Mouse (Mus musculus): Measurements from ENCODE around the gene Hmx2. TPM values are rescaled to one million over a fixed set of nuclear protein-coding genes. Genes with fewer than 3 reads are reported as not detected.

Hmx2 gene
- total and polyA plus RNA-seq, 3 experiments: 2.0 to 3.1 (median 2.9) TPM

DNA sequence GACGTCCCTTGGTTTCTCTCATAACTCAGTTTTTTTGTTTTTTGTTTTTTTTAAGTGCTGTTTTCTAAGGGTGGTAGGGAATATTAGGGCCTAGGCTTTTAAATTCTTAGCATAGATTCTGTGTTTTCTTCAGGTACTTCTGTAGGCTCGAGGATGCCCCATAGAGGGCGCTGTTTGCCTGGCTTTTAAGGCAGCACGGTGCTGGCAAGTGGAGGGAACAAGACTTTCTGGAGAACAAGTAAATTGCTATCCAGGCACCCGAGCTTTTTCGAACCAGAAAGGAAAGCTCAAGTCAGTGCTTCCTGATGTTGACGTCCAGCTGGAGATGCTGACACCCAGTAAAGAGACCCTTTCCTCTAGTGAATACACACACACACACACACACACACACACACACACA, 8.6 kb upstream of the Hmx2 start:
- dilution Hi-C loops (cut with MboI; ENCODE audit: extremely low pct_ligation_motif_present, extremely low pct_unique_long_range_greater_than_20kb, low sequenced_read_pairs): no loop called here
- Histone ChIP-seq H3K4me2 (ENCODE audit: insufficient read depth, low read depth, poor library complexity, severe bottlenecking) (0 out of 2 replicates have a peak overlapping the region, but pooled peaks have one; percentile 3), H3K36me3 (replicated peaks in 1 of 2; ENCODE audit: control insufficient read depth in 1 of 2, insufficient read depth in 1 of 2, low read length in 1 of 2) (no peaks in the 10 kb centered on the region), H3K9ac (ENCODE audit: insufficient read depth, low read depth) (no peak overlapping the region), H3K79me2 (replicated peaks; ENCODE audit: control insufficient read depth, extremely low read depth, insufficient read depth, poor library complexity, severe bottlenecking) (no peaks in the 10 kb centered on the region), H3K9me3 (replicated peaks; ENCODE audit: low read length) (peaks cover 34% of the 10 kb centered on the region), H3K27ac (ENCODE audit: insufficient read depth, low read depth) (no peak overlapping the region), H3K4me3 (replicated peaks in 1 of 3; ENCODE audit: low read depth in 2 of 3, low read length in 2 of 3, poor library complexity in 1 of 3) (no peak overlapping the region), H3K27me3 (replicated peaks) (peaks cover 42% of the 10 kb centered on the region), H3K4me1 (ENCODE audit: control insufficient read depth in 1 of 2, insufficient read depth in 2 of 2) (peaks cover 0 to 3% of the 10 kb centered on the region in 2 experiments; a peak in 1 of 4 replicates)
- TF ChIP-seq SMC3 (IDR thresholded peaks at IDR 0.05; ENCODE audit: low read depth, low read length) (peak; percentile 67), CTCF (conservative IDR thresholded peaks at IDR 0.05 in 1 of 2, IDR thresholded peaks at IDR 0.05 in 1 of 2; ENCODE audit: low read depth in 2 of 2, low read length in 2 of 2) (peak; percentile 60 to 85), ZC3H11A (IDR thresholded peaks at IDR 0.05; ENCODE audit: low read depth, low read length) (peak; percentile 35), RAD21 (IDR thresholded peaks at IDR 0.05; ENCODE audit: low read depth, low read length) (peak; percentile 91), NELFE (IDR thresholded peaks at IDR 0.05; ENCODE audit: low read depth, low read length) (peak; percentile 32; the same call in 1 of the 2 replicates), MXI1 (IDR thresholded peaks at IDR 0.05; ENCODE audit: low read depth, low read length) (no peak), MEF2A (IDR thresholded peaks at IDR 0.05; ENCODE audit: borderline replicate concordance, low read depth, low read length) (no peak)
- in situ Hi-C loops (cut with MboI; ENCODE audit: low pct_ligation_motif_present, low pct_unique_long_range_greater_than_20kb, low sequenced_read_pairs): loop anchor here (10.0 to 25.0 kb wide), 2 partner anchors 247 to 345 kb away; no protein-coding TSS in a partner anchor
- DNase-seq (ENCODE audit: extremely low read depth): peak; percentile 68

DNA sequence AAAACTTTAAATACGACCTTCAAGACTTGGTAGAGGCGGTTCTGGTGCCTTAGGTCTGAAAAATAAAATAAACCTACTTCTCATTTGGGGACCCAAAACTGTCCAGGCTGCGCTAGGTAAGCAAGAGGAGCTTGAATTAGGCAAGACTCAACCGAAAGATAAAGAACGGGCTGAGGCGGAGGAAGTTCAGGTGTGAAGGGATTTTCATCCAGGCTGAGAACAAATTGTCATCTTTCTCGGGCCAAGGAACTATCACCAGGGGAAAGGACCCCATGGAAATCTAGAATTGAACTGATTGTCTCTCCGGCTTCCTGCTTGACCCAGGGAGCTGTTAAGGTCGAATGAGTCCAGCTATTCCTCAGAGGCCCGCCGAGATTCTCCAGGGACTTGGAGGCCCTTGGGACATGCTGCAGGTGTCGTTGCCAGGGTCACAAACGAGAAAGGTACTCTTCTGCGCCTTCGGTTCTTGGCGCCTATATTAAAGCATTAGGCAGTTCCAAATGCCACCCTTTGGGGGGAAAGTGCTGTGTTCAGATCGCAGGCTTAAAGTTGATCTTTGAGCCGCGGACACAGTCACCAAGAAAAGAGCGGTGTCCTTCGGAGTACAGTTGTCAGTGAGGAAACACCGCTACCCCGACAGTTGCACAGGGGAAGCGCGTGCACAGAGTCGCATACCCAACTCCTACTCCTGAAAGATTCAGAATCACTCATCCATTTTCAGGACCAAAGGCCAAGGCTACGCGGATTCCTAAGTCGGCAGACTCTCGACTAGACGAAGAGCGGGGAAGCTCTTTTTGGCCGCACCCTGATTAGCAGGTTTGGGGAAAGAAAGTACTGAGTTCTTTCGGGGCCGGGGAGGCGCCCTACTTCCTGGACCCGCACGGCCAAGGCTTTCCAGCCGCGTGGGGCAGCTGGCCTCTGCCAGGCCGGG, 7.1 kb upstream of the Hmx2 start:
- in situ Hi-C loops (cut with MboI; ENCODE audit: low pct_ligation_motif_present, low pct_unique_long_range_greater_than_20kb, low sequenced_read_pairs) (loop anchor here (25.0 kb wide), 1 partner anchor 246 kb away; no protein-coding TSS in a partner anchor), dilution Hi-C loops (cut with MboI; ENCODE audit: extremely low pct_ligation_motif_present, extremely low pct_unique_long_range_greater_than_20kb, low sequenced_read_pairs) (no loop called here)
- Histone ChIP-seq H3K4me3 (replicated peaks in 1 of 3; ENCODE audit: low read depth in 2 of 3, low read length in 2 of 3, poor library complexity in 1 of 3) (peak overlapping the region in 1 of 3 experiments; percentile 48), H3K4me2 (ENCODE audit: insufficient read depth, low read depth, poor library complexity, severe bottlenecking) (0 out of 2 replicates have a peak overlapping the region, but pooled peaks have one; percentile 14), H3K4me1 (ENCODE audit: control insufficient read depth in 1 of 2, insufficient read depth in 2 of 2) (peaks cover 0 to 3% of the 10 kb centered on the region in 2 experiments; a peak in 1 of 4 replicates), H3K27ac (ENCODE audit: insufficient read depth, low read depth) (no peak overlapping the region), H3K9ac (ENCODE audit: insufficient read depth, low read depth) (no peak overlapping the region), H3K36me3 (replicated peaks in 1 of 2; ENCODE audit: control insufficient read depth in 1 of 2, insufficient read depth in 1 of 2, low read length in 1 of 2) (no peaks in the 10 kb centered on the region), H3K9me3 (replicated peaks; ENCODE audit: low read length) (peaks cover 34% of the 10 kb centered on the region), H3K79me2 (replicated peaks; ENCODE audit: control insufficient read depth, extremely low read depth, insufficient read depth, poor library complexity, severe bottlenecking) (no peaks in the 10 kb centered on the region), H3K27me3 (replicated peaks) (peaks cover 41% of the 10 kb centered on the region)
- no peak for TF ChIP-seq ZMIZ1 (IDR thresholded peaks at IDR 0.05; ENCODE audit: low read depth, low read length)
- TF ChIP-seq ELF1 (IDR thresholded peaks at IDR 0.05; ENCODE audit: low read depth, low read length): 0 out of 2 replicates have a peak, but pooled peaks have one; percentile 18
- DNase-seq (ENCODE audit: extremely low read depth): no peak
